Mouse (Mus musculus): ENCODE data around the gene Fbxw8.

DNA sequence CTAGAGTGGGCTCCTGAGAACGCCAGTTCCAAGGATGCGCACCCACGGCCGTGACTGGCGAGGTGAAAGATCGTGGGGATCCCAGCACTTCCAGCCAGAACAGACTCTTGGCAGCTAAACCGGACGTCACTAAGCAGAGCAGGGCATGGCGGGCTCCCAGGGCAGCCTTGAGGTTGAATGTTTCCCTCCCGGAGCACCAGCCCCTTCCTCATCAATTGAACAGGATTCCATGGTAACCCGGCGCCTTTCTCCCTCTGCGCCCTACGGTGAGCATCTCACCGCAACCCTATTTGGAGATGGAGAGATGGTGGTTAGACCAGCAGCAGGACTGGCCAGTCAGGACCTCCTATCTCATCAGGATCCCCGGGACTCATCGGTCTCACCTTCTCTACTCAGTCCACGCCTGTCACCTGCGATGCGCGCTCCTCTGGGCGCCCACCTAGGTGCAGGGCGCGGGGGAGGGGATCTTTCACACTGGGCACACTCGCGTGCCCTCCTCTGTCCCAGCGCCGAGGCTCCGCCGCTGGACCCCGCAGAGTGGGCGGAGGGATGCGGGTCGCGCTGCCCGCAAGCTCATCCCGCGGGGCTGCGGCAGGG lies 128.1 kb downstream of the Fbxw8 start:
- TF ChIP-seq CTCF (IDR thresholded peaks at IDR 0.05; ENCODE audit: low read depth), result no peak
- no peak for TF ChIP-seq EP300 (IDR thresholded peaks at IDR 0.05; ENCODE audit: low read depth)
